Mouse (Mus musculus) embryo, embryonic 11 days (tissue): ENCODE measurements around the gene Large2.

Experiments used
- DNase-seq: peaks from one replicate; pipeline ENCODE4 v3.0.0-alpha.2; 2015

The Large2 gene

GRCm38 (mm10) chr2:92326221-92326620, 48.4 kb downstream of the Large2 start:
- DNase-seq, result no peak

GRCm38 (mm10) chr2:92325676-92326075, 49.0 kb downstream of the Large2 start:
- no peak for DNase-seq

- DNase-seq, result peak; percentile 15
These were observed 52.0 kb downstream of the Large2 start for GRCm38 (mm10) chr2:92322669-92323068.

GRCm38 (mm10) chr2:92317228-92317627, 57.4 kb downstream of the Large2 start:
- DNase-seq, result no peak

GRCm38 (mm10) chr2:92316652-92317051, 58.0 kb downstream of the Large2 start:
- no peak for DNase-seq
